Mouse (Mus musculus): Measurements from ENCODE around the gene Itpr3.
A peak's percentile ranks its signal among the peaks of the same experiment; 100 is the strongest.

GRCm38 (mm10) chr17:27027460-27028283 lies 29.4 kb upstream of the Itpr3 start:
- TF ChIP-seq CTCF (IDR thresholded peaks at IDR 0.05) (no peak), POLR2A (IDR thresholded peaks at IDR 0.05; ENCODE audit: insufficient read depth, low read depth, low read length) (no peak), EP300 (IDR thresholded peaks at IDR 0.05; ENCODE audit: insufficient read depth, low read depth, low read length) (0 out of 2 replicates have a peak, but pooled peaks have one; percentile 30)

All from heart, adult 2 months (tissue).